Mouse (Mus musculus): Measurements from ENCODE around the gene Rogdi. TPM values are rescaled to one million over a fixed set of nuclear protein-coding genes. Genes with fewer than 3 reads are reported as not detected.

Gene Rogdi
- polyA plus RNA-seq, 1 experiment from 2014 or later: 51.9 TPM

DNA sequence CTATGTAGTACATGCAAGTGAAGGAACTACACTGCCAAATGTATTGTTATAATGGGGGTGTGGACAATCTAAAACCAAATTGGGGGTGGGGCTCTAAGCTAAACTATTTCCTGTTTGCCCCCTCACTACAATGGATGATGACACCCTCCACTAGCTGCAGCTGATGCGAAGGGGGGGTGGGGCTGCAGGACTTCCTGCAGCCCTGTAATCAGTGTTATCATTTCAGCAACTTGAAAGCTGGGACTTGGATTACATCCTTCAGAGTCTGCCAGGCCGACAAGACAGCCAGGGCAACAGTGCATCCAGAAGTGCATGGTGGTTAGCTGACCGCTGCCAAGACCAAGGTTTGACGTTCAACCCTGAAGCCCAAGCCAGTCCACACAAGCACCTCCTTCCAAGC is 41.7 kb downstream of the Rogdi start:
- no peaks in the 10 kb centered on the region for H3K27me3 ChIP-seq (ENCODE audit: control insufficient read depth, insufficient read depth, low read length)
- ATAC-seq (ENCODE audit: insufficient read depth, low FRiP score): no peak
- H3K27ac ChIP-seq (ENCODE audit: low read length): no peak overlapping the region
- H3K4me2 ChIP-seq (ENCODE audit: low read depth, low read length): no peak overlapping the region
- 69% methylated on average over 4 of the region's 4 CpGs for WGBS
- no peaks in the 10 kb centered on the region for H3K9me3 ChIP-seq (replicated peaks; ENCODE audit: control insufficient read depth, low read length)
- H3K4me1 ChIP-seq (ENCODE audit: control insufficient read depth, insufficient read depth, low read length): no peaks in the 10 kb centered on the region
- H3K36me3 ChIP-seq (ENCODE audit: control insufficient read depth, insufficient read depth, low read length): no peaks in the 10 kb centered on the region
- no peak overlapping the region for H3K9ac ChIP-seq (ENCODE audit: low read length)
- H3K4me3 ChIP-seq (replicated peaks; ENCODE audit: low read length): no peak overlapping the region

DNA sequence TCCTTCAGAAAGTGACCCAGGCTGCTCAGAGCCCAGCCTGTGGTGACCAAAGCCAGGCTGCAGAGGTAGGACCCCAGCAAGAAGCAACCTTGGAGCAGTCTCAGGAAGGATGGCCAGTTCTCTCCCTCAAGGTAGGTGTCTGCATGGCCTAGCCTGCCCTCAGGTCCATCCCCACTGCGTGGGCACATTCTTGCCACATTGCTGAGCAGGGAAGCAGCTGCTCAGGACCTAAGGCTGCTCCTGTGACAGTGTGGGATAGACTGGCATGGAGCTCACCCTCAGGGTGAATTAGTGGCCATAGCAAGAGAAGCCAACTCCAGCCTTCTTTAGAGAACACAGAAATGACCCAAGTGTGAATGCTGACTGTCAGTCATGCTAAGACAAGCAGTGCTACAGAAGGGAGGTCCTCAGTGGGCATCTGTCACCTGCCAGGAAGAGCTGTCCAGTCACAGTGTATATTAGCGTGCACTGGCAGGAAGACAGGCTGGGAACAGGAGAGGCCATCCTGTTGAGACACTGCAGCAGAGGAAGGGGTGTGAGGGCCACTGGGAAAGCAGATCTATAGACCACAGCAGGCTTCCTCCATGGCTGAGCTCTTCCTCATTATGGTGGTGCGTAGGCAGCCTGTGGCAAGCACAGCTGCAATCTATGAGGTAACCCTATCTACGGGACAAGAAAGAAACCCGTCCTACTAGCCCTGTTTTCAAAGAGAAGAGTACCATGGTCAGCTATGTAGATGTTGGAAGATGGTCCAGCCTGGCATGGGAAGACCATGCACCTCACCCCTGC is 44.1 kb downstream of the Rogdi start:
- H3K36me3 ChIP-seq (ENCODE audit: control insufficient read depth, insufficient read depth, low read length): no peaks in the 10 kb centered on the region
- 72% methylated on average over 5 of the region's 5 CpGs for WGBS
- no peaks in the 10 kb centered on the region for H3K9me3 ChIP-seq (replicated peaks; ENCODE audit: control insufficient read depth, low read length)
- H3K27ac ChIP-seq (ENCODE audit: low read length): no peak overlapping the region
- no peaks in the 10 kb centered on the region for H3K4me1 ChIP-seq (ENCODE audit: control insufficient read depth, insufficient read depth, low read length)
- H3K27me3 ChIP-seq (ENCODE audit: control insufficient read depth, insufficient read depth, low read length): no peaks in the 10 kb centered on the region
- H3K9ac ChIP-seq (ENCODE audit: low read length): no peak overlapping the region
- no peak for ATAC-seq (ENCODE audit: insufficient read depth, low FRiP score)
- no peak overlapping the region for H3K4me2 ChIP-seq (ENCODE audit: low read depth, low read length)
- H3K4me3 ChIP-seq (replicated peaks; ENCODE audit: low read length): no peak overlapping the region

DNA sequence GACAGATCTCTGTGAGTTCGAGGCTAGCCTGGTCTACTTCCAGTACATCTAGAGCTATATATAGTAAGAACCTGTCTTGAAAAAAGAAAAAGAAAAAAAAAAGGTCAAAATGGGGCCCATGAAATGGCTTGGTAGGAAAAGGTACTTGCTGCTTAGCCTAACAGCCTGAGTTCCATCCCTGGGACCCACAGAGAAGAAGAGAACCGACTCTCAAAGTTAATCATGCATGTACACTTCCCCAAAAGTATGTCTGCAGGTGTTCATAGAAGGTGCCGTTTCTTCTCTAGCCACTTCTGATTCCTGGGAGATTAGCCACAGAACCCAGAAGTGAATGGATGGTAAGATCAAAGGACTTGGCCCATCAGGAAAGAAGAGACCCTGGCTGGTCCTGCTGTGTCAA is 44.9 kb downstream of the Rogdi start:
- H3K27me3 ChIP-seq (ENCODE audit: control insufficient read depth, insufficient read depth, low read length): no peaks in the 10 kb centered on the region
- no peak for ATAC-seq (ENCODE audit: insufficient read depth, low FRiP score)

DNA sequence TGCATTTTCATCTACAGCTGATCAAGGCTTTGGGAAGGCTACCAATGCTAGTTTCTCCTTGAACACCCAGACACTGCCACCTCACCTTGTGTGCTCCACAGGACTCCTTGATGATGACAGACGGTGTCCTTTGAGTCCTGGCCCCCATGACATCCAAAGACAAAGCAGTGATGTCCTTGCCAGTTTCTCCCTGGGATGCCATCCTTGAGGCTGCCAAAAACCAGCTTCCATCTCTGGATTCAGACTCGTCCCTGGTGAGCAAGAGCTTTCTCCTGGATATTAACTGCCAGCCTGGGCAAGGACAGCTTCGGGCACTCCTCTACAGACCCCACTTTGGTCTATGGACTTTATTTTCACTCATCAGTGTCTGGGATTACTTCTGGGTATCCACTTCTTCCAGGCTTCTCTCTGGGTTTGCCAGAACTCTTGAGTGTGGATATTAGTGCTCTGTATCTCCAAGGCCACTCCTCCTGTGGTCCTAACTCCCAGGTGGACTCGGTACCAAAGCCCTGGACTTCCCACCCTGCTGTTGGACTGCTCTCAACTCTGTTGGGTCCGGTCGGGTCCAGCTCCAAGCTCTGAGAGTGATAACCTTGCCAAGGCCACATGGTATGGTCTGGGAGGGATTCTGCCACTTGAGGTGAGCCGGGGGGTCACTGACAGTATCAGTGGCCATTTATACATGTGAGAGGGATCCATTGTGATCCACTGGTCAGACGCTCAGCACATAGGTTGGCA is 47.8 kb downstream of the Rogdi start:
- Histone ChIP-seq H3K36me3 (ENCODE audit: control insufficient read depth, insufficient read depth, low read length) (no peaks in the 10 kb centered on the region), H3K4me2 (ENCODE audit: low read depth, low read length) (no peak overlapping the region), H3K4me3 (replicated peaks; ENCODE audit: low read length) (no peak overlapping the region), H3K27me3 (ENCODE audit: control insufficient read depth, insufficient read depth, low read length) (no peaks in the 10 kb centered on the region), H3K9ac (ENCODE audit: low read length) (no peak overlapping the region), H3K27ac (ENCODE audit: low read length) (no peak overlapping the region), H3K9me3 (replicated peaks; ENCODE audit: control insufficient read depth, low read length) (no peaks in the 10 kb centered on the region), H3K4me1 (ENCODE audit: control insufficient read depth, insufficient read depth, low read length) (peaks cover 15% of the 10 kb centered on the region)
- WGBS: 89% methylated on average over 8 of the region's 8 CpGs
- no peak for ATAC-seq (ENCODE audit: insufficient read depth, low FRiP score)

More for the DNA sequence above, 44.9 kb downstream of the Rogdi start:
- H3K27ac ChIP-seq (ENCODE audit: low read length): no peak overlapping the region
- no peaks in the 10 kb centered on the region for H3K36me3 ChIP-seq (ENCODE audit: control insufficient read depth, insufficient read depth, low read length)
- H3K9ac ChIP-seq (ENCODE audit: low read length): no peak overlapping the region
- H3K4me1 ChIP-seq (ENCODE audit: control insufficient read depth, insufficient read depth, low read length): peaks cover 1% of the 10 kb centered on the region; the same call in 1 of the 2 replicates
- no peak overlapping the region for H3K4me3 ChIP-seq (replicated peaks; ENCODE audit: low read length)
- no peaks in the 10 kb centered on the region for H3K9me3 ChIP-seq (replicated peaks; ENCODE audit: control insufficient read depth, low read length)
- WGBS: 77% methylated on average over 3 of the region's 3 CpGs
- H3K4me2 ChIP-seq (ENCODE audit: low read depth, low read length): no peak overlapping the region

DNA sequence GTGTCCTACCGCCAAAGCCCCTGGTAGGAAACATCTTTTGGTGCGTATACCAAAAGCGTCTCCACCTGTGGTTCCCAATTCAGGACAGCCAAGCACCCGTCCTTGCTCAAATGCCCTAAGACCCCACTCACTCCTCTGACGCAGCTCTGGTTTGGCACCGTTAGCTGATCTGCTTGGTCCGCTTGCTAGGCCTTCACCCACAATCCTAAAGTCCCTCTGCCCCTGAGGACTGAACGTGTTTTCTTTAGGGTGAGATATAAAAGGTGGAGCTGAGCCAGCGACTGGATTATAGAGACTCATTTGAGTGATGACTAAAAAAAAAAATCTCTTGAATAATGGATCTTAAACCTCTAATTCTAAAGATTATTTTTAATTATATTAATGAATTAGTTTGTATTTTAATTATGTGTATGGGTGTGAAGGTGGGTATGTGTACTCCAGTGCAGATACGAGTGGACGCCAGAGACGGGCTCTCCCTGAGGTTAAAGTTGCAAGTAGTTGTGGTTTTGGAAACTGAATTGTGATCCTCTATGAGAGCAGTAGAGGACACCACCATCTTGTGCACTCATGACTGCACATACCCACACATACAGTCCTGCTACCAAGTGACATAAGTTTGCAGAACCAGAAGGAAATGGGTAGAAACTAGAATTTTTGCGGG is 48.5 kb downstream of the Rogdi start:
- H3K4me2 ChIP-seq (ENCODE audit: low read depth, low read length): peak overlapping the region; percentile 91
- H3K27ac ChIP-seq (ENCODE audit: low read length): peak overlapping the region; percentile 78
- H3K4me1 ChIP-seq (ENCODE audit: control insufficient read depth, insufficient read depth, low read length): peaks cover 15% of the 10 kb centered on the region
- ATAC-seq (ENCODE audit: insufficient read depth, low FRiP score): no peak
- 19% methylated on average over 13 of the region's 13 CpGs for WGBS
- peak overlapping the region; percentile 90 for H3K4me3 ChIP-seq (replicated peaks; ENCODE audit: low read length)
- H3K9ac ChIP-seq (ENCODE audit: low read length): peak overlapping the region; percentile 93
- no peaks in the 10 kb centered on the region for H3K27me3 ChIP-seq (ENCODE audit: control insufficient read depth, insufficient read depth, low read length)
- no peaks in the 10 kb centered on the region for H3K36me3 ChIP-seq (ENCODE audit: control insufficient read depth, insufficient read depth, low read length)
- no peaks in the 10 kb centered on the region for H3K9me3 ChIP-seq (replicated peaks; ENCODE audit: control insufficient read depth, low read length)

DNA sequence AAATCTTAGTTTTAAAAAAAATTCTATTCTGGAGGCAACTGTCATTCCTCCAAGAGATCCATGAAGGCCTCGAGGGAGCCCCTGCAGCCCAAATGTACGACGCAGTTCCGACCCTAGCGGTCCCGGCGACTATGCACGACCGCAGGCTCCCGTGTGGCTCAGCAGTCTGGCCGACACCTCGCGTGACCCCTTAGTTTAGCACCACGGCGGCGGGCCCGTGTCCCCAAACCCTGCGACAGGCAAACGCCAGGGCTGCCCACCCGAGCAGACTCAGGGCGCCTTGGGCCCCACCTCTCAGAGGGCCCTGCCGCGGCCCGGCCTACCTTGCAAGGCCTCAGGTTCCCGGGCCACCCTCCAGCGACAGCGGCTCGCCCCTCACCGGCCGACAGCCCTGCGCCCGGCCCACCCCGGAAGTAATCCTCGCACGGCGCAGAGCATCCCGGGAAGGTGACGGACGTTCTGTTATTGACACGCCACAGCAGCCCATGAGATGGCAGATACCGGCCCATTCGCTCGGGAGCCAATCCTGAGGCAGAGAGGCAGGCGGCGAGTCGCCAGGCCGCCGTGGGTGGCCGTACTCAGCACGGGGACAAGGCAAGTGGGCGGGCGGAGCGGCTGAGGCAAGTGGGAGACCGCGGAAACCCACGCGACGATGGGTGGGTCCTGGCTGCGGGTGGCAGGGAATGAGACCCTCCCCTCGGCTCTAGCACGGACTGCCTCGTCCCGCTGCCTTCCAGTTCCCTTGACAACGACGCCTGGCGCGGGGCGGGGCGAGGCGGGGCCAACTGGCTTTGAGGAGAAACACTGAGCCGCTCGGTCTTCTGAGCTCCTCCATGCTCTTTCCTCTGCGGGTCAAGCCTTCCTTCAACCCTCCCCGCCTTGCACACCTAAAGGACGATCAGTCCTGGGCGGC is 49.3 kb downstream of the Rogdi start, which contains the start of gene Anks3:
TSS of gene Anks3 (minus strand) at position 409 of the 913 bp plus-strand sequence.
- Histone ChIP-seq H3K4me3 (replicated peaks; ENCODE audit: low read length) (peak within 1 kb of the TSS; percentile 90), H3K9ac (ENCODE audit: low read length) (peak within 1 kb of the TSS; percentile 93), H3K27ac (ENCODE audit: low read length) (peak within 1 kb of the TSS; percentile 78), H3K9me3 (replicated peaks; ENCODE audit: control insufficient read depth, low read length) (no peaks in the 10 kb centered on the region), H3K4me2 (ENCODE audit: low read depth, low read length) (peak within 1 kb of the TSS; percentile 91), H3K4me1 (ENCODE audit: control insufficient read depth, insufficient read depth, low read length) (peaks cover 15% of the 10 kb centered on the region), H3K36me3 (ENCODE audit: control insufficient read depth, insufficient read depth, low read length) (no peaks in the 10 kb centered on the region), H3K27me3 (ENCODE audit: control insufficient read depth, insufficient read depth, low read length) (no peaks in the 10 kb centered on the region)
- under 1% methylated on average over 76 of the region's 76 CpGs for WGBS
- peak; percentile 98 for ATAC-seq (ENCODE audit: insufficient read depth, low FRiP score)

DNA sequence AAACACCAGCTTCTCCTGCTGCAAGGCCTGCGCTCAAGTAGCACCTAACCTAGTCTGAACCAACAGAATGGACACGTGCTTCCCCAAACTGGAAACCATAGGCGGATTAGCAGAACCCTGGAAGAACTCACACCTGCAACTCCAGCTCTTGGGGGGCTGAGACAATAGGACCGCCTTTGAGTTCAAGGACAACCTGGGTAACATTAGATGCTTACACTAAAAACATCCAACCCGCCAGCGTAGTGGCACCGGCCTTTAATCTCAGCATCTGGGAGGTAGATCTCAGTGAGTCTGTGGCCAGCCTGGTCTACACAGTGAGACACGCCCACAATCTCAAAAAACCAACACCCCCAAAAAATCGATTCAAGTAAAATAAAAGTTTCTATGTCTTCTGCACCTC is 50.0 kb downstream of the Rogdi start:
- Histone ChIP-seq H3K4me2 (ENCODE audit: low read depth, low read length) (peak overlapping the region; percentile 91), H3K27me3 (ENCODE audit: control insufficient read depth, insufficient read depth, low read length) (no peaks in the 10 kb centered on the region), H3K27ac (ENCODE audit: low read length) (no peak overlapping the region), H3K9me3 (replicated peaks; ENCODE audit: control insufficient read depth, low read length) (no peaks in the 10 kb centered on the region), H3K4me1 (ENCODE audit: control insufficient read depth, insufficient read depth, low read length) (peaks cover 15% of the 10 kb centered on the region), H3K9ac (ENCODE audit: low read length) (peak overlapping the region; percentile 93), H3K4me3 (replicated peaks; ENCODE audit: low read length) (peak overlapping the region; percentile 90), H3K36me3 (ENCODE audit: control insufficient read depth, insufficient read depth, low read length) (no peaks in the 10 kb centered on the region)
- 41% methylated on average over 9 of the region's 9 CpGs for WGBS
- ATAC-seq (ENCODE audit: insufficient read depth, low FRiP score): no peak

DNA sequence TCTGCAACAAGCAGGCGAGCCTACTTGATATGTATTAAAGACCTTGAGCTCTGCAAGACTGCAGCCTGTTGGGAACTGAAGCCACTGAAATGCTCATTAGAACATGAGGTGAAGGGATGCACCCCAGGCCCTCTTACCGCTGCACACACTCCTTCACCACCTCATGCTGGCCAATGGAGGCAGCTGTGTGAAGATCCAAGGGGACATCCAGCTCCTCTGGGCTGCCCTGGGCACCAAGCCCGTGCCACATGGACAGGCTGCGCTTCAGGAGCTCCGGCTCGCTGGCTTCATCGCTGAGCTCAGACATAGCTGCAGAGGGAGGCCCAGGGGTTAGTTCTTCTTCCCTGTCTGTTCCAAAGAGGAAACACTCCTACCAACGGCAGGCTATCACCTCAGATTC is 53.1 kb downstream of the Rogdi start:
- WGBS: 84% methylated on average over 8 of the region's 8 CpGs
- Histone ChIP-seq H3K27me3 (ENCODE audit: control insufficient read depth, insufficient read depth, low read length) (no peaks in the 10 kb centered on the region), H3K9me3 (replicated peaks; ENCODE audit: control insufficient read depth, low read length) (no peaks in the 10 kb centered on the region), H3K4me2 (ENCODE audit: low read depth, low read length) (no peak overlapping the region), H3K4me1 (ENCODE audit: control insufficient read depth, insufficient read depth, low read length) (peaks cover 15% of the 10 kb centered on the region), H3K27ac (ENCODE audit: low read length) (no peak overlapping the region), H3K9ac (ENCODE audit: low read length) (no peak overlapping the region), H3K4me3 (replicated peaks; ENCODE audit: low read length) (no peak overlapping the region), H3K36me3 (ENCODE audit: control insufficient read depth, insufficient read depth, low read length) (peaks cover 9% of the 10 kb centered on the region; the same call in 1 of the 2 replicates)
- ATAC-seq (ENCODE audit: insufficient read depth, low FRiP score): no peak
